Comparison of ENCODE assay signal across 15 mouse cellular contexts in the genomic region with DNA sequence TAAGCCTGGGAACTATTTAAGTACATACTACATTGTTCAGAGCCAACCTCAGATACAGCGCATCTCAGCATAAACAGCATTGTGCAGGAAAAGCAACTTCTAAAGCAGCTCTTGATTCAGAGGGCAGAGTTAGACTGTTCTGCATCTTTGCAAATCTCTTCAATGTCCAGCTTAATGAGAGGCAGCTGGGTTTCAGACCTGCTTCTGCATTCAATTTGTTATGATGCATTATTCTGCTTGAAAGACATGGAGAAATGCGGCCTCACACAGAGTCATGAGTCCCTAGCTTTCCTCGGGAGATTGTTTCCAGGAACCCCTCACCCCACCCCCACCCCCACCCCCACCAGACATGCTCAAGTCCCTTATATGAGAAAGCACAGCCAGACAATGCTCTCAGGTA.
"Had no signal": no experiment of that assay in that cellular context is flagged by ENCODE, and none has a peak within 500 bp of the region (broad histone marks: within the 10 kb centered on the region; RNA-seq: fewer than 3 reads in every experiment).

No protein-coding gene starts in this region.

- H3K9me3 ChIP-seq: liver, embryonic 13.5 days; midbrain, embryonic 15.5 days; neural tube, embryonic 15.5 days had no signal

- H3K27me3 ChIP-seq: kidney, embryonic 15.5 days; liver, embryonic 13.5 days; neural tube, embryonic 12.5 days had no signal

- H3K36me3 ChIP-seq: midbrain, embryonic 15.5 days; neural tube, embryonic 12.5 days; neural tube, embryonic 15.5 days had no signal

- DNase-seq: kidney, adult 8-10 months; kidney, postnatal 14 days; kidney, postnatal 4 days; left cerebral cortex, postnatal 4 days; liver, embryonic 13.5 days; lung, adult 2 months; lung, postnatal 14 days; lung, postnatal 4 days; thymus, postnatal 25 days had no signal

- H3K9ac ChIP-seq: kidney, embryonic 15.5 days; liver, embryonic 13.5 days; midbrain, embryonic 15.5 days; neural tube, embryonic 12.5 days; neural tube, embryonic 15.5 days had no signal

- H3K4me2 ChIP-seq: kidney, embryonic 15.5 days; liver, embryonic 13.5 days; midbrain, embryonic 11.5 days; midbrain, embryonic 15.5 days; neural tube, embryonic 12.5 days; neural tube, embryonic 15.5 days had no signal

- H3K27ac ChIP-seq: kidney, embryonic 15.5 days; liver, embryonic 13.5 days; midbrain, embryonic 15.5 days; neural tube, embryonic 12.5 days; neural tube, embryonic 15.5 days; stomach, postnatal 0 days had no signal

- ATAC-seq: midbrain, embryonic 15.5 days had no signal

- H3K4me3 ChIP-seq: kidney, embryonic 15.5 days; liver, embryonic 13.5 days; midbrain, embryonic 15.5 days; neural tube, embryonic 12.5 days; neural tube, embryonic 15.5 days had no signal
